Mouse (Mus musculus) splenic B cell, adult 2 months (primary cell): ENCODE data around the gene Akr1b7.
A peak's percentile ranks its signal among the peaks of the same experiment; 100 is the strongest.
"Not testable (repeated sequence)": the region's sequence is repeated elsewhere in the genome, so short reads cannot be mapped to it uniquely, and the experiment has no call there.

ENCODE experiments used
- DNase-seq: peaks from one replicate; pipeline ENCODE4 v3.0.0-alpha.2; 2011; ENCODE audit warnings: low read depth, low spot score
- H3K27me3 ChIP-seq: 2 replicates; pipeline ENCODE4 v1.6.1; 2012; ENCODE audit warnings: mild to moderate bottlenecking, low read length, moderate library complexity, mixed read lengths; ENCODE audit not compliant: control insufficient read depth, poor library complexity, insufficient read depth, severe bottlenecking
- H3K36me3 ChIP-seq: 2 replicates; pipeline ENCODE4 v1.6.1; 2012; ENCODE audit warnings: mild to moderate bottlenecking, low read length, moderate library complexity, mixed read lengths; ENCODE audit not compliant: control insufficient read depth, poor library complexity, insufficient read depth, severe bottlenecking

The Akr1b7 gene

DNA sequence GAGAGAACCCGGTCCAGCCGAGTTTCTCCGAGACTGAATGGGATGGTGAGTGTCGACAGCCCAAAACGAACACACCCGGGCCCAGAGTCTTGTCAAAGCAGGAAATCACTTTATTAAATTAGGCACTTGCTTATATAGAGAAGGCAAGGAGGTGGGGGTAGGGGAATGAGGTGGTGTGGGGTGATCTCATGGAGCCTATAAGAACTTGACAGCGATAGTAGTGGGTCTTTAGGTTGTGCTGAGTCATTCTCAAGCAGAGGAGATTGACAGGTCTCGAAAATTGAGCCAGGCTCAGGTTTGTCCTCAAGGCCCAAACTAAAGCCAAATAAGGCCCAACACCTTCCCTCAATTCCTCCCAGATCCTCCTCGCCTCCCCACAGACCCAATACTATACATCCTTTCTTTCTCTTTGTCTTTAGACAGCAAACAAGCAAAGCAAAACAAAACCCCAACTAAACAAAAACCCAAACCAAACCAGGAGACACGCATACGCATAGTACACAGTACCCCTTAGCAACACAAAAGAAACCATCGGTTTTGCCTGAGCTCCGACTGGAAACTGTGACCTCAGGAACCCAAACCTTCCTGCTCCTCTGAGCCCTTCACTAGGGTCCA is 12.4 kb upstream of the Akr1b7 start:
- Histone ChIP-seq H3K27me3 (no peaks in the 10 kb centered on the region), H3K36me3 (peaks cover 7% of the 10 kb centered on the region; the same call in 1 of the 2 replicates)
- DNase-seq = no peak

DNA sequence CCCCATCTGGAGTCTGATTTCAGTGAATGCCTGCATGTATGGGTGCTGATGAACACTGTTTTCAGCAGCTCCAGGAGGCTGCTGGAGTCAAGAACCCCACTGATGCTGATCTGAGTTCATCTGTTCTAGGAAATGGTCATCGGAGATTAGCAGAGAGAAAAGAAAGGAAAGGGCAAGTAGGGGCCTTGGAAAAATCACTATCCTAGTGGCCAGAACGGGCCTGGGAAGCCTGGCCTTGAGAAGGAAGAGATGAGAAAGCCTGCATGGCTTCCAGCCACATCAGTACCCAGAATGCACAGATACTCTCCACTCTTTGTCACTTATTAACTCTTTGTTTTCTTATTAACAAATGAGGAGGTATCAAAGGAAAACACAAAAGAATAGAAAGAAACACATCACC is 11.4 kb upstream of the Akr1b7 start:
- Histone ChIP-seq H3K36me3 (0 out of 2 replicates have a peak, but pooled peaks cover 5% of the 10 kb centered on the region), H3K27me3 (no peaks in the 10 kb centered on the region)
- no peak for DNase-seq

DNA sequence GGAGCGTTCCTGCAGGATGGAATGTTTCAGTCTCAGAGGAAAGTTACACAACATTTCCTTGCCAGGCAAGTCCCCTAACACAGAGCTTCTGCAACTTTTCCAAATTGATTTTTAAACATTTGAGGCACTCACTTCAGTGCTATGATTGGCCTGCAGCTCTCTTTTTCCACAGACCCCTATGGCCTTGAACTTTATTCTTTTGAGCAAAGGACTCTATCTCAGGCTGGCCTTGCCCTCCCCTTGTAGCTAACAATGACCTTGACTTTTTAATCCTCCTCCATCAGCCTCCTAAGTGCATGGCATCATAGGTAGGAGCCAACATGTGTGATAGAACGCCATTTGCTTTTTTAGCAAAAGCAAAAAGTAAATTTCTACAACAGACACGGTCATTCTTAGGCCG is 5.4 kb upstream of the Akr1b7 start:
- no peaks in the 10 kb centered on the region for H3K27me3 ChIP-seq
- DNase-seq = no peak
- no peaks in the 10 kb centered on the region for H3K36me3 ChIP-seq

DNA sequence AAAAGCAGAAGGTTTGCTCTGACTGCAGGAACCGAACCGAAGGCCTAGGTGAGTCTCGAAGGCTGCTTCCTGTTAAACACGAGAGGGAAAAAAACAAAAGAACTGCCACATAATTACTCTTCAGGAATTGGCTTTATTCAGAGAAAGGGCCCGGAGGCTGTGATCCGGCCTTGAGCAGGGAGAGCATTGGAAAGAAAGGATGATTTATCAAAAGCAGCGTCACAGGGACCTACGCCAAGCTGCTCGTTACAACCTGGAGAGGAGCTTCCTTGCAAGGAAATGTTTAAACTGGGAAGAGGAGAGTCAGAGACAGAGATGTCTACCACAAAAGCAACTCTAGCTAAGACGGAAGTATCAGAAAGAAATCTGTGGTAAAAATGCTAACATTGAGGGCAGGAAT is 4.7 kb upstream of the Akr1b7 start:
- no peak for DNase-seq
- H3K36me3 ChIP-seq = no peaks in the 10 kb centered on the region
- H3K27me3 ChIP-seq = no peaks in the 10 kb centered on the region

- H3K27me3 ChIP-seq = no peaks in the 10 kb centered on the region
- H3K36me3 ChIP-seq = no peaks in the 10 kb centered on the region
- DNase-seq = no peak
Observed at GRCm38 (mm10) chr6:34412688-34413087, 554 bp downstream of the Akr1b7 start.

- DNase-seq, H3K27me3 ChIP-seq, H3K36me3 ChIP-seq: not testable (repeated sequence)
Observed at GRCm38 (mm10) chr6:34413386-34413785, 1.3 kb downstream of the Akr1b7 start.

- no peaks in the 10 kb centered on the region for H3K27me3 ChIP-seq
- no peak for DNase-seq
- H3K36me3 ChIP-seq = no peaks in the 10 kb centered on the region
Observed at GRCm38 (mm10) chr6:34416521-34416920, 4.4 kb downstream of the Akr1b7 start.

DNA sequence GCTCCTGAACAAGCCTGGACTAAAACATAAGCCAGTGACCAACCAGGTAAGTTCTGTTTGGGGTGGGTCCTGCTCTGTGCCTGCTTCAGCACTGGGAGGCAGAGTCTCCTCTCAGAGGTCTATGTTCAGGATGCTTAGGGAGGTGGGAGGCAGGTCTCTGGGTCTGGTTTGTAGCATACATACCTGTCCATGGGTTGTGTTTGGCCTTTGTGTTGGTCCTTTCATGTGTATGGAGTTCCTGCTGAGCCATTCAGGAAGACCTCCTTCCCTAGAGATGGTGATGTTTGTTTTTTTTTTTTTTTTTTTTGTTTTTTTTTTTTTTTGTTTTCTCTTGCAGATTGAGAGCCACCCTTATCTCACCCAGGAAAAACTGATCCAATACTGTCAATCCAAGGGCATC is 6.9 kb downstream of the Akr1b7 start:
- H3K36me3 ChIP-seq = no peaks in the 10 kb centered on the region
- no peak for DNase-seq
- H3K27me3 ChIP-seq = no peaks in the 10 kb centered on the region

- DNase-seq = no peak
- Histone ChIP-seq H3K27me3 (no peaks in the 10 kb centered on the region), H3K36me3 (no peaks in the 10 kb centered on the region)
Observed at GRCm38 (mm10) chr6:34439006-34439405, 26.9 kb downstream of the Akr1b7 start.

GRCm38 (mm10) chr6:34441556-34442257 is 29.6 kb downstream of the Akr1b7 start:
- DNase-seq = no peak
- no peaks in the 10 kb centered on the region for H3K27me3 ChIP-seq
- no peaks in the 10 kb centered on the region for H3K36me3 ChIP-seq

DNA sequence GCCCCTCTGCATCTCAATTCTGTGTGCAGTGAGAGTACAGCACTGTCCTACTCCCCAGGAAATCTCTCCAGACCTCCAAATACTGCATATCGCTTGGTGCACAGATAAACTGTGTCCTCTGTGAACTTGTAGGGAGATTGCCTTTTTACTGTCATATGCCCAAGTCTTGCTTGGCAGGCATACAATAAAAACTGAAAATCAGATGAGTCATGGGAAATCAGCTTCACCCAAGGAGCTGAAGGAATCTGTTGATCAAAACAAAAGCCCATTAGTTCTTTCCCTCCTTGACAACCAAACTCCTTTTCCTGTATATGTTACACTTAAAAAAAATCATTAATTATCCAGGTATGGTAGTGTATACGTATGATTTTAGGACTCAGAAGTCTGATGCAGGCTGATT is 31.7 kb downstream of the Akr1b7 start:
- no peaks in the 10 kb centered on the region for H3K36me3 ChIP-seq
- no peak for DNase-seq

GRCm38 (mm10) chr6:34447961-34448360 is 35.8 kb downstream of the Akr1b7 start:
- Histone ChIP-seq H3K36me3 (no peaks in the 10 kb centered on the region), H3K27me3 (no peaks in the 10 kb centered on the region)
- DNase-seq = peak; percentile 84

More for the DNA sequence above, 31.7 kb downstream of the Akr1b7 start:
- H3K27me3 ChIP-seq = no peaks in the 10 kb centered on the region

- H3K27me3 ChIP-seq = no peaks in the 10 kb centered on the region
- no peaks in the 10 kb centered on the region for H3K36me3 ChIP-seq
- no peak for DNase-seq
Observed at GRCm38 (mm10) chr6:34448696-34449095, 36.6 kb downstream of the Akr1b7 start.

DNA sequence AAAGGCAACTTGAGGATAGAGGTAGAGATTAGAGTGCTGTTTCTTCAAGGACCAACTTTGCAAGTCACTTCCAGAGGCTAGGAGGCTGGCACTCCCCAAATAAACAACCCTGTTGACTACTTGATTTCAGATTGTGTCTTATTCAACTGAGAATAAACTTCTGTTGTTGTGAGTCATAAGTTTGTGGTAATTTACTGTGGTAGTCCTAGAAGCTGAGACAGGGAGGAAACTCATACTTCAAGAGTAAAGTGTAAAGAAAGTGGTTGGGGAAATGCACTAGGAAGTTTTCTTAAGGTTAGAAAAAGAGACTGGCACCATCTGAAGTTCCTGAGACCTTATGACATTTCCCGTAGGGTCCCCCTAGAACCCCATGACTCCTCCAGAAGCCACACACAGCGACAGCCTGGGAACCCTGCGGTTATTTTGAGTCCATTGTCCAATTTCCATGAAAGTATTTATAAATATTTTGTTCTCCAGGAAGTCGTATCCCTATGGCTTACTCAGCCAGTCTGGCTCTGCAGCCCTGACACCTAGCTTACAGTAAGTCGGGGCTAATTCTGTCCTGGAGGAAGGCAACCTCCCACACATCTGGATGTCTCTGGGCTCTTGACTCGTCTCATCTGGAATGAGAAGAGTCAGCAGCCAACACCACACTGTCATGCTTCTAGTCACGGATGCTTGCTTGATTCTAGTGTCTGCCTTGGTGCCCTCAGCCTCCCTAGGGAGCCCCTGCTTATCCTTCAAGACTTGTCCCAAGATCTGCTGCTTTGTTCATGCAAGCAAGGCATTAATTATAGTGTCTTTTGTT is 41.0 kb downstream of the Akr1b7 start:
- H3K27me3 ChIP-seq = no peaks in the 10 kb centered on the region; the same call in 1 of the 2 replicates
- no peak for DNase-seq
- no peaks in the 10 kb centered on the region for H3K36me3 ChIP-seq

DNA sequence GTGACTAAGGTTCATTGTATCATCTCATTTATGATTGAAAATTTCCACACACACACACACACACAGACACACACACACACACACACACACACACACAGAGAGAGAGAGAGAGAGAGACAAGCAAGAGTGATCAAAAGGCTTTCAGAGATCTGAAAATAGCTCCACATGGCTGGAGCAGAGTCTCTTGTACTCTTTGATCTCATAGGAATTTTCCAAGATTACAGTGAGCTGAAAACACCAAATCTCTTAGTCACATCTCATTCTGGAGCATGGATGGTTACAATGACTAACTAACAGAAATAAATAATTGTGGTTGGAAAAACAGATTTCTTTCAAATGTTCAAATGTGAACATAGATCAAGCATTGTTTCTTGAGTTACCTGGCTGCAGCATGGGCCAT is 47.3 kb downstream of the Akr1b7 start:
- DNase-seq = no peak
- Histone ChIP-seq H3K36me3 (no peaks in the 10 kb centered on the region), H3K27me3 (no peaks in the 10 kb centered on the region; the same call in 1 of the 2 replicates)
